Mouse (Mus musculus) forebrain, embryonic 15.5 days (tissue): ENCODE results near the gene Olfr1053. TPM values are rescaled to one million over a fixed set of nuclear protein-coding genes. Genes with fewer than 3 reads are reported as not detected.
"Not testable (repeated sequence)": the region's sequence is repeated elsewhere in the genome, so short reads cannot be mapped to it uniquely, and the experiment has no call there.

Experiments used
- ATAC-seq: fragments of 200-750 bp; cut with Nextera tagmentation; replicated peaks from 2 replicates; pipeline ENCODE4 v1.8.0; 2017; ENCODE audit warnings: mild to moderate bottlenecking, moderate TSS enrichment, moderate library complexity
- H3K27ac ChIP-seq: fragments of 300-500 bp; sonication (generic); replicated peaks from 2 replicates; pipeline ENCODE4 v1.5.1; 2015; ENCODE audit warnings: mild to moderate bottlenecking, inconsistent platforms
- H3K27me3 ChIP-seq: fragments of 300-500 bp; sonication (generic); 2 replicates; pipeline ENCODE4 v1.6.1; 2015; ENCODE audit warnings: inconsistent platforms
- H3K36me3 ChIP-seq: fragments of 300-500 bp; sonication (generic); 2 replicates; pipeline ENCODE4 v1.6.1; 2015; ENCODE audit warnings: mild to moderate bottlenecking, inconsistent platforms
- H3K4me1 ChIP-seq: fragments of 300-500 bp; sonication (generic); 2 replicates; pipeline ENCODE4 v1.6.1; 2015; ENCODE audit warnings: inconsistent platforms
- H3K4me2 ChIP-seq: fragments of 300-500 bp; sonication (generic); replicated peaks from 2 replicates; pipeline ENCODE4 v1.6.1; 2015; ENCODE audit warnings: mild to moderate bottlenecking, inconsistent platforms
- H3K4me3 ChIP-seq: fragments of 300-500 bp; sonication (generic); 2 replicates; pipeline ENCODE4 v1.5.1; 2015; ENCODE audit warnings: mild to moderate bottlenecking, inconsistent platforms
- H3K9ac ChIP-seq: fragments of 300-500 bp; sonication (generic); replicated peaks from 2 replicates; pipeline ENCODE4 v1.6.1; 2015; ENCODE audit warnings: mild to moderate bottlenecking, inconsistent platforms
- H3K9me3 ChIP-seq: fragments of 300-500 bp; sonication (generic); 2 replicates; pipeline ENCODE4 v1.6.1; 2016; ENCODE audit warnings: inconsistent platforms
- WGBS: fragments of 180-500 bp; shearing (Covaris S2); methylation state at CpG from one replicate; pipeline ENCODE4 v1.1.7; 2015; ENCODE audit warnings: mixed read lengths; 5-methylcytosine and 5-hydroxymethylcytosine counted together
- polyA plus RNA-seq: library from polyadenylated mRNA; unstranded; fragments of >200 nt; fragmentation: Nextera tagmentation; extraction: Ambion mirVana; gene quantifications from 2 replicates; pipeline ENCODE4 v1.2.1, GENCODE M21; 2015

Gene Olfr1053
- polyA plus RNA-seq: not detected in 2 replicates

DNA sequence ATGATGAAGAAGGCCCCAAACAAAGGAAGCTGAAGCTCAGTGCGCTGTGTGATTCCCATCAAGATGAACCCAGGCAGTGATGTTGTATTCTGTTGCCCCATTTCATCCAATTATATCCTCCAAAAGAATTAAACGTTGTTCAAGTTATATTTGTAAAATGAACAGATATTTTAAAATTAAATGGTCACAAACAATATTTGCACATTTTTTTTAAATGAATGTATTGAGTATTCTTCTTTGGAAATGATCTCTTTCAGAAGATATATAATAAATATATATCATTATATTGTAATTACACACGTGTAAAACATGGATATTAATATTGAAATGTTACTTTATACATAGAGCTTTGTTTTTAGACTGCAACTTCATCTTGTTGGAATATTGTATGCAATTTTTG is at the start of gene Olfr1053:
Gene Olfr1053, minus strand, starts transcription at position 101 of the 400 bp plus-strand sequence.
- Histone ChIP-seq H3K27me3 (no peaks in the 10 kb centered on the region), H3K9ac (no peak within 1 kb of the TSS), H3K4me2 (no peak within 1 kb of the TSS), H3K36me3 (no peaks in the 10 kb centered on the region), H3K4me3 (no peak within 1 kb of the TSS), H3K4me1 (no peaks in the 10 kb centered on the region), H3K9me3 (no peaks in the 10 kb centered on the region), H3K27ac (no peak within 1 kb of the TSS)
- no peak for ATAC-seq
- WGBS: 69% methylated on average over 3 of the region's 3 CpGs

DNA sequence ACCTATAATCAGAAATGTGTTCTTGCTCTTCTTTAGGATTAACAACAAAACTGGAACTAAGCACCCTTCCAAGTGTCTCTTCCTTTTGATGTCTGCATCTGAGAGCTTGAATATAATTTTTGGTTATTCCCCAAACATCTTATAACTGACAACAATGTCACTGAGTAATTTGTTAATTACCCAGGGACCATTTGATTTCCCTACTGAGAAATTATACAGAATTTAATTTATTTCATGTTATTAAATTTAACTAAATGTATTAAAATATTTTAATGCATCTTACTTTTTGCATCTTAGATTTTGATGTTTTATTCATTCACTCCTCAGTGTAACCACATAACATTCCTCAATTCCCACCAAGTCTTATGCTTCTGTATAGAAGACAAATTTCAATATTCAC is 47.3 kb upstream of the Olfr1053 start, which contains the start of gene Olfr1056:
Gene Olfr1056, minus strand, starts transcription at position 101 of the 400 bp plus-strand sequence.
- no peak within 1 kb of the TSS for H3K4me3 ChIP-seq
- no peak within 1 kb of the TSS for H3K9ac ChIP-seq
- no peak within 1 kb of the TSS for H3K27ac ChIP-seq
- no peaks in the 10 kb centered on the region for H3K27me3 ChIP-seq
- no peaks in the 10 kb centered on the region for H3K4me1 ChIP-seq
- no peak within 1 kb of the TSS for H3K4me2 ChIP-seq
- ATAC-seq: no peak
- H3K36me3 ChIP-seq: no peaks in the 10 kb centered on the region
- H3K9me3 ChIP-seq: no peaks in the 10 kb centered on the region

DNA sequence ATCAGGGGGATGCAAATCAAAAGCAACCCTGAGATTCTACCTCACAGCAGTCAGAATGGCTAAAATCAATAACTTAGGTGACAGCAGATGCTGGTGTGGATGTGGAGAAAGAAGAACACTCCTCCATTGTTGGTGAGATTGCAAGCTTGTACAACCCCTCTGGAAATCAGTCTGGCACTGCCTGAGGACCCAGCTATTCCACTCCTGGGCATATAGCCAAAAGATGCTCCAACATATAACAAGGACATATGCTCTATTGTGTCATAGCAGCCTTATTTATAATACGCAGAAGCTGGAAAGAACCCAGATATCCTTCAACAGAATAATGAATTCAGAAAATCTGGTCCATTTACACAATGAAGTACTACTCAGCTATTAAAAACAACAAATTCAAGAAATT is 36.7 kb upstream of the Olfr1053 start:
- H3K36me3 ChIP-seq, H3K9ac ChIP-seq, H3K9me3 ChIP-seq, H3K4me3 ChIP-seq, H3K4me2 ChIP-seq, H3K27me3 ChIP-seq, H3K4me1 ChIP-seq, H3K27ac ChIP-seq, ATAC-seq: not testable (repeated sequence)
- 73% methylated on average over 1 of the region's 1 CpGs for WGBS

DNA sequence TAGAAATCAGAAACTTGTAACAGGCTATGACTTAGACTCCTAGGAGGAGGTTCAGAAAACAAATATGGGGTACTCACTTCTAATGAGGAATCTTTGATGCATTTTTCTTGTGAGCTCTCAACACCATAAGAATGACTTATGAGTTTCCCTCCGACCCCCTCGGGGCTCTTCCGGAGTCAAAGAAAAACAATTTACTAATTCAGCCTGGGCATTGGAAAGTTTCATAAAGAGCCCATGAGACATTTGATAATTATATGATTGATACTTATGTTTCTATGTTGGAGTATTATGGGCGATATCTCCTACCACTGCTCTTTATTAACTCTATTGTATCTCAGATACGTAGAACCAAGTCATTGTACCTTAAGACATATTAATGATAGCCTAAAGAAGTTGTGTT is 35.1 kb upstream of the Olfr1053 start, which contains the start of gene Olfr1055:
Gene Olfr1055, minus strand, starts transcription at position 101 of the 400 bp plus-strand sequence.
- Histone ChIP-seq H3K4me1 (no peaks in the 10 kb centered on the region), H3K9me3 (no peaks in the 10 kb centered on the region), H3K27ac (no peak within 1 kb of the TSS), H3K4me2 (no peak within 1 kb of the TSS), H3K9ac (no peak within 1 kb of the TSS), H3K27me3 (no peaks in the 10 kb centered on the region), H3K4me3 (no peak within 1 kb of the TSS), H3K36me3 (no peaks in the 10 kb centered on the region)
- ATAC-seq: no peak
- WGBS: 93% methylated on average over 5 of the region's 5 CpGs

DNA sequence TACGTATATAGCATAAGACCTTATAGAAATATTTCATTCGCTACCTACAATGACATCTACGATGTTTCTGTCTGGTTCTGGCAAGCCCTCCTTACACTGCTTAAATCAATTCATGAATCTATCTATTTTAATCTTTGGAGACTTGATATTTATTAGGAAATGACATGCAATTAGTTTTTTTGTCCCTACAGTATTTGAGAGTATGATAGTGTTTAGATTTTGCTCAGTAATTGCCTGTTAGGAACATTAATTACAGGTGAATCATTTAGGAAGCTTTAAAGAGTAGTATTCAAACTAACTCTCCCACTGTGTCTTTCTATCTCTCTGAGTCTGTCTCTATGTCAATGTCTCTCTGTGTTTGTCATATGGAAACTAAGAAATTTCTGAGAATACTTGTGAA is 20.2 kb upstream of the Olfr1053 start, which contains the start of gene Olfr1054:
Gene Olfr1054, minus strand, starts transcription at position 101 of the 400 bp plus-strand sequence.
- H3K4me2 ChIP-seq: no peak within 1 kb of the TSS
- no peak within 1 kb of the TSS for H3K4me3 ChIP-seq
- H3K4me1 ChIP-seq: no peaks in the 10 kb centered on the region
- 90% methylated on average over 3 of the region's 3 CpGs for WGBS
- no peak for ATAC-seq
- H3K36me3 ChIP-seq: no peaks in the 10 kb centered on the region
- H3K27ac ChIP-seq: no peak within 1 kb of the TSS
- no peaks in the 10 kb centered on the region for H3K27me3 ChIP-seq
- H3K9me3 ChIP-seq: no peaks in the 10 kb centered on the region
- H3K9ac ChIP-seq: no peak within 1 kb of the TSS

DNA sequence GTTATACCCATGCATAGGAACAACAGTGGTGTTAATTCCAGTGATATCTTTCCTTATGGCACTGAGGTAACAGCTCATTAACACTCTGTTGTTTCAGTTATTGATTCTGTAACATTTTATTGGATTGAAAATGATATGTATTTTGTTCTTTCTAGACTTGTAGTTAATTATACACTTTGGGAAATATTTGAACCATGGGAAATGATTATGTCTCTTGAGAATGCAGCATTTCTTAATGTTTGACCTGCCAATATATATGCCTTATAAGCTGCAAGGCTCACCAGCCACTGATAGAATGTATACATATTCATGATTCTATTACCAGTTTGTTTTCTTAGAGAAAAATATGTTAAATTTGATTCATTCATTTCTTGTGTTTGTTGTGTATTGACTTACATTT is 22.9 kb downstream of the Olfr1053 start, which contains the start of gene Olfr1052:
Gene Olfr1052, plus strand, starts transcription at position 301 of the 400 bp plus-strand sequence.
- ATAC-seq: no peak
- Histone ChIP-seq H3K36me3 (no peaks in the 10 kb centered on the region), H3K4me2 (no peak within 1 kb of the TSS), H3K4me3 (no peak within 1 kb of the TSS), H3K27ac (no peak within 1 kb of the TSS), H3K27me3 (no peaks in the 10 kb centered on the region), H3K9me3 (no peaks in the 10 kb centered on the region), H3K4me1 (no peaks in the 10 kb centered on the region), H3K9ac (no peak within 1 kb of the TSS)

DNA sequence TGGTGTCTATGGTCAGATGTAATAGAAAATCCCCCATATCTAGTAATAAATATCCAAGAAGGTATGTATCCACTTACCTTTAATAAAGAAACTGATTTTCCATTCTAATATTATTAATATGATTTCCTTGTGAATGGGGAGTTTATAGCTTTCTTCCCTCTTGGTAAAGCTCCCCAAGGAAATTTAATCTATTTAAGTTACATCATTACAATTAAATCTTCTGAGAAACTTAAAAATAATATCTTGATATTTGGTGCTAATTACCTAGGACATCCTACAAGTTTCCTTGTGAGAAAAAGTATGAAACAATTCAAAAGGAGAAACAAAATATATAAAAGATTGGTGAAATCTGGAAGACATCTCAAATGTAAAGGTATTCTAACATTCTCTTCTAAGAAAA is 36.1 kb downstream of the Olfr1053 start, which contains the start of gene Olfr1051:
Gene Olfr1051, minus strand, starts transcription at position 101 of the 400 bp plus-strand sequence.
- H3K9me3 ChIP-seq, H3K27me3 ChIP-seq, H3K4me1 ChIP-seq, H3K9ac ChIP-seq, ATAC-seq, H3K27ac ChIP-seq, H3K4me2 ChIP-seq, H3K4me3 ChIP-seq, H3K36me3 ChIP-seq: not testable (repeated sequence)

Other genes starting within 250 kb of the Olfr1053 start
- gene Olfr1036, start 241.3 kb downstream of the Olfr1053 start, polyA plus RNA-seq: not detected in 2 replicates
- gene Olfr1037, start 227.9 kb downstream of the Olfr1053 start, polyA plus RNA-seq: not detected in 2 replicates
- not detected in 2 replicates for gene Olfr1039, start 179.4 kb downstream of the Olfr1053 start, polyA plus RNA-seq
- not detected in 2 replicates for gene Olfr1040, start 168.6 kb downstream of the Olfr1053 start, polyA plus RNA-seq
- gene Olfr1042, start 153.4 kb downstream of the Olfr1053 start, polyA plus RNA-seq: not detected in 2 replicates
- gene Olfr1043, start 147.8 kb downstream of the Olfr1053 start, polyA plus RNA-seq: not detected in 2 replicates
- gene Olfr1044, start 137.5 kb downstream of the Olfr1053 start, polyA plus RNA-seq: not detected in 2 replicates
- gene Olfr52, start 129.6 kb downstream of the Olfr1053 start, polyA plus RNA-seq: not detected in 2 replicates
- not detected in 2 replicates for gene Olfr1045, start 112.3 kb downstream of the Olfr1053 start, polyA plus RNA-seq
- gene Olfr1046, start 96.0 kb downstream of the Olfr1053 start, polyA plus RNA-seq: not detected in 2 replicates
- gene Olfr1047, start 83.9 kb downstream of the Olfr1053 start, polyA plus RNA-seq: not detected in 2 replicates
- gene Olfr1048, start 75.0 kb downstream of the Olfr1053 start, polyA plus RNA-seq: not detected in 2 replicates
- not detected in 2 replicates for gene Olfr1049, start 57.0 kb downstream of the Olfr1053 start, polyA plus RNA-seq
- gene Olfr1051, start 36.2 kb downstream of the Olfr1053 start, polyA plus RNA-seq: not detected in 2 replicates
- not detected in 2 replicates for gene Olfr1052, start 22.8 kb downstream of the Olfr1053 start, polyA plus RNA-seq
- gene Olfr1054, start 20.1 kb upstream of the Olfr1053 start, polyA plus RNA-seq: not detected in 2 replicates
- gene Olfr1055, start 35.0 kb upstream of the Olfr1053 start, polyA plus RNA-seq: not detected in 2 replicates
- gene Olfr1056, start 47.2 kb upstream of the Olfr1053 start, polyA plus RNA-seq: not detected in 2 replicates
- not detected in 2 replicates for gene Olfr1057, start 63.1 kb upstream of the Olfr1053 start, polyA plus RNA-seq
- gene Olfr1058, start 73.3 kb upstream of the Olfr1053 start, polyA plus RNA-seq: not detected in 2 replicates
- not detected in 2 replicates for gene Olfr1061, start 98.8 kb upstream of the Olfr1053 start, polyA plus RNA-seq
- gene Olfr1062, start 111.5 kb upstream of the Olfr1053 start, polyA plus RNA-seq: not detected in 2 replicates
- gene Olfr1065, start 135.3 kb upstream of the Olfr1053 start, polyA plus RNA-seq: not detected in 2 replicates
- gene Olfr1066, start 141.0 kb upstream of the Olfr1053 start, polyA plus RNA-seq: not detected in 2 replicates
- gene Olfr228, start 172.1 kb upstream of the Olfr1053 start, polyA plus RNA-seq: not detected in 2 replicates
- not detected in 2 replicates for gene Olfr1076, start 193.2 kb upstream of the Olfr1053 start, polyA plus RNA-seq
- not detected in 2 replicates for gene Olfr1079, start 227.2 kb upstream of the Olfr1053 start, polyA plus RNA-seq
- not detected in 2 replicates for gene Olfr1080, start 243.0 kb upstream of the Olfr1053 start, polyA plus RNA-seq